Mouse (Mus musculus) embryonic fibroblast, embryonic 13.5 days (primary cell): ENCODE results near the gene 1110065P20Rik. TPM values are rescaled to one million over a fixed set of nuclear protein-coding genes. Genes with fewer than 3 reads are reported as not detected.
A peak's percentile ranks its signal among the peaks of the same experiment; 100 is the strongest.

ENCODE experiments used
- H3K27ac ChIP-seq: 2 replicates; pipeline ENCODE4 v1.5.1; 2012; ENCODE audit warnings: low read length, control low read depth, inconsistent platforms; ENCODE audit not compliant: insufficient read depth
- H3K4me1 ChIP-seq: 2 replicates; pipeline ENCODE4 v1.6.1; 2011; ENCODE audit warnings: low read length; ENCODE audit not compliant: control insufficient read depth, insufficient read depth
- H3K4me3 ChIP-seq: 2 replicates; pipeline ENCODE4 v1.5.1; 2011; ENCODE audit warnings: mild to moderate bottlenecking, control low read depth, low read length; ENCODE audit not compliant: insufficient read depth
- CTCF ChIP-seq: IDR thresholded peaks from 2 replicates; pipeline ENCODE4 v1.5.1; 2011; ENCODE audit warnings: mild to moderate bottlenecking, control low read depth, low read length, moderate library complexity, borderline replicate concordance; ENCODE audit not compliant: insufficient read depth
- POLR2A ChIP-seq: IDR thresholded peaks from 2 replicates; pipeline ENCODE4 v1.6.1; 2011; ENCODE audit warnings: low read depth, mild to moderate bottlenecking, control low read depth, low read length, moderate library complexity
- polyA plus RNA-seq: library from polyadenylated mRNA; stranded (reverse); fragments of >200 nt; gene quantifications from 2 replicates; pipeline ENCODE4 v1.2.4, GENCODE M21; 2011; ENCODE audit warnings: low read depth; ENCODE audit not compliant: missing spikeins, insufficient read length

1110065P20Rik gene
- polyA plus RNA-seq, 1 experiment, result 23.9 TPM

- no peak overlapping the region for H3K4me3 ChIP-seq
- no peaks in the 10 kb centered on the region for H3K4me1 ChIP-seq
- H3K27ac ChIP-seq, result no peak overlapping the region
- TF ChIP-seq CTCF, result no peak
- no peak for TF ChIP-seq POLR2A
Observed at GRCm38 (mm10) chr4:124881341-124881908, 30.4 kb upstream of the 1110065P20Rik start.

DNA sequence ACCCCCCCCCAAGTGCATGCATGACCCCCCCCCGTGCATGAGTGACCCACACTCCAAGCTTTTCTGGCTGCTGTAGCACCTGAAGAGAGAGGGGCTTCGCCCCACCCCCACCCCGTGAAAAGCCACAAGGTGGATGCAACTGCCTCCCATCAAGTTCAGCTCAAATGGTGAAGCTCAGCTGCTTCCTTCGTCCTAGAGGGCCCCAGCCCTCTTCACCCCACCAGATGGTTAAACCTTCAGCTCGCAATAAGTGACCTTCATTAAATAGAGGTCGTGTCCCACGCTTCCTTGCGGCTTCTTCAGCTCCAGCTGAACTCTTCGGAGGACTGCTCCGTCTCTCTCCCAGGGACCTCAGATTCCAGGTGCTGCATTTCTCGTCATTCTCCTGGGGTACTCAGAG, 29.6 kb upstream of the 1110065P20Rik start, which contains the start of gene Epha10:
Epha10 (plus strand) TSS at position 301 of the 400 bp plus-strand sequence.
- Histone ChIP-seq H3K27ac (no peak within 1 kb of the TSS), H3K4me1 (no peaks in the 10 kb centered on the region), H3K4me3 (no peak within 1 kb of the TSS)
- TF ChIP-seq POLR2A (no peak), CTCF (no peak)

DNA sequence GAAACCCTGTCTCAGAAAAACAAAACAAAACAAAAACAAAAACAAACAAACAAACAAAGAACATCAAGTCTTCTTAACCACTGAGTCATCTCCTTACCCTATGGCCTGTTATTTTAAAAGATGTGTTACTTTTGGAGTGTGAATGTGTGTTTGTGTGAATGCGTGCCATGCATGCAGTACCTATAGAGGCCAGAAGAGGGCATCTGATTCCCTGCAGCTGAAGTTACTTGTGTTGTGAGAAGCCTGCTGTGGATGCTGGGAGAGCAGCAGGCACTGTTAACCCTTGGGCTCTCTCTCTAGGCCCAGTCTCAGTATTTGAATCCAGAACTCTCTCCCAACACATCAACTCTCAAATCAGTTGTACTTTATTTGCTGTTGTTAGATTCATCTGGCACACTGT, 21.7 kb upstream of the 1110065P20Rik start:
- Histone ChIP-seq H3K4me3 (no peak overlapping the region), H3K27ac (no peak overlapping the region), H3K4me1 (no peaks in the 10 kb centered on the region)
- TF ChIP-seq CTCF (no peak), POLR2A (no peak)

GRCm38 (mm10) chr4:124861283-124862188, 10.5 kb upstream of the 1110065P20Rik start, which contains the start of gene Maneal:
Gene Maneal, minus strand, starts transcription at chr4:124862171.
- Histone ChIP-seq H3K27ac (no peak within 1 kb of the TSS), H3K4me3 (peak within 1 kb of the TSS; percentile 10; the same call in 1 of the 2 replicates), H3K4me1 (no peaks in the 10 kb centered on the region)
- TF ChIP-seq CTCF, result no peak
- TF ChIP-seq POLR2A, result no peak

- Histone ChIP-seq H3K4me3 (no peak overlapping the region), H3K4me1 (no peaks in the 10 kb centered on the region), H3K27ac (no peak overlapping the region)
- no peak for TF ChIP-seq CTCF
- no peak for TF ChIP-seq POLR2A
Observed at GRCm38 (mm10) chr4:124860446-124860845, 9.4 kb upstream of the 1110065P20Rik start.

DNA sequence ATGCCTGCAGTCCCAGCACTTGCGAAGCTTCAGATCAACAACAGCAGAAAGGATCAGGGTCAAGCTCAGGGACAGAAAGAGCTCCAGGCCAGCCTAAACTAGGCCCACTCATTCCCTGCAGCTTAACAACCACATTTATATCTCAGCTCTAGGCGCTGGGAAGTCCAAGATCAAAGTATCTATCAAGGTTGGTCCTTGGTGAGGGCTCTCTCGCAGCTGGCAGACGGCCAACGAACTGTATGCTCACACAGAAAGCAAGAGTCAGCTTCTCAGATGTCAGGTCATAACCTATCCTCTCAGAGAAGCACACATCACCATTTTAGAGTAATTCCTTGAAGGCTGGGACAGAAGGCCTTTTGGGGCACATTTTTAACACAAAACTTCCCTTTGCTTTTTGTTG, 7.4 kb upstream of the 1110065P20Rik start:
- no peaks in the 10 kb centered on the region for H3K4me1 ChIP-seq
- TF ChIP-seq POLR2A, result no peak
- TF ChIP-seq CTCF, result no peak
- H3K4me3 ChIP-seq, result no peak overlapping the region

DNA sequence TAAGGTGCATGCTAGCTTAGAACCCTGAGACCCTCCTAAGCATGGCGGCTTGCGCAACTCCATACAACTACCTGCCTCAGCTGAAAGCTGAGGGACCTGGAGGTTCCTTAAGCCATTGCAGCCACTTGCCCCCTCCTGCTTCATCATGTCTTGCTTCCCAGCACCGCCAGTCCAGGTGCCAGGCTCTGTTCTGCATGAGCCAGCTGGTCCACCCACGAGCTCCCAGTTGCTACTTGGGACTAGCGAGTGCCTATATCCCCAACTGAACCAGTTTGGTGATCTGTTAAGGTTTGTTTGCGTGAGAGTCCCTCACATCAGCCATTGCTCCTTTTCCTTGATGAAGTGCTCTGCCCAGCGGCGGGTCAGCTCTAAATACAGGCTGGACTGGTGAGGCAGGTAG, 5.3 kb upstream of the 1110065P20Rik start:
- Histone ChIP-seq H3K4me1 (peaks cover 4% of the 10 kb centered on the region; the same call in 1 of the 2 replicates), H3K27ac (no peak overlapping the region), H3K4me3 (no peak overlapping the region)
- no peak for TF ChIP-seq CTCF
- no peak for TF ChIP-seq POLR2A

More for the DNA sequence above, 7.4 kb upstream of the 1110065P20Rik start:
- no peak overlapping the region for H3K27ac ChIP-seq

- Histone ChIP-seq H3K27ac (peak within 1 kb of the TSS; percentile 81), H3K4me3 (peak within 1 kb of the TSS; percentile 79), H3K4me1 (peaks cover 6% of the 10 kb centered on the region)
- TF ChIP-seq POLR2A (peak; percentile 66), CTCF (no peak)
Observed at GRCm38 (mm10) chr4:124850261-124850913, 609 bp downstream of the 1110065P20Rik start, which contains the start of gene Yrdc. Gene Yrdc, plus strand, starts transcription at chr4:124850679.

DNA sequence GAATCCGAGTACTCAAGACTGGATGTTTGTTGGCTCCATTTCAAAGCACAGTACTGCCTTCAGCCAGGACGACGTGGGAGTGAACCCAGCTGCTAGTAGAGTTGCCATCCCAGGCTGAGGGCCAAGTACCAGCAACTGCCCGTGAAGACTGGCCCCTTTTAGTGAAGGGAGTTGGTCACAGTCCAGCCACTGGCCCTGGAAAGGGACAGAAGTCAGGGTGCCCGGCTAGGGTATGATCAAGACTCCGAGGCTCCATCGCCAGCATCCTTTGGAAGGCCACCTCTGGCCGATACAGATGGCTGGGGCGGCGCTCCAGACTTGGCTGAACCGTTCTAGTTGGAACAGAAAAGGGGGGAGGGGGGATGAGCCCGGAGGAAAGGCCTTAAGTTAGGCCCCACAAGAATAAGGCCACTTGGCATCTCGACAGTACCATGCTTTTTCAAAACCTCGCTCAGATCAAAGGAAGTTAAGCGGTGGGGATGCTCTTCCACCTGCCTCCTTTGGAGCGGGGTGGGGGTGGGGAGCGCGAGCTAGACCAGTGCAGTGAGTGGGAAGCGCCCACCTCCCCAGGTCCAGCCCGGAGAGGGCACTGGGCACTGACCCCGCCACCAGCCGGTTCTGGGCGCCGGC, 1.2 kb downstream of the 1110065P20Rik start:
- no peak for TF ChIP-seq CTCF
- TF ChIP-seq POLR2A, result peak; percentile 55
- Histone ChIP-seq H3K27ac (peak overlapping the region; percentile 71), H3K4me1 (peaks cover 6% of the 10 kb centered on the region), H3K4me3 (peak overlapping the region; percentile 79)

DNA sequence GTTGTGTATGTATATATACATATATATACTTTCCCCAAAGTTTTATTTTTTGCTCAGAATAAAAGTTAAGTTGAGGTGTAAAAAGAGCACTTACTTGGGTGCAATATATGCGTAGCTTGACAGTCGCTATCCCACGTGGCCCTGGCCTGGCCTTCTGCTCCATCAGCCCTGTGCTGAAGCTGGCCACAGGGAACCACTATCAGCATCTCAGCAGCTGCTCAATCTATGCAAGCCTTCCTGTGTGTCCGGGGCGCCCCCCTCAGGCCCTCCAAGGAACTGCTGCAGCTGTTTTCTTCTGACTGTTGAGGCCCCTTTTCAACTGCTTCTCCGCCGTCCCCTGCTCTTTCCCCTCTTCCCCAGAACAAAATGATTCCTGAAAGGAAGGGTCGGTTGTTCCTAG, 3.4 kb downstream of the 1110065P20Rik start:
- TF ChIP-seq CTCF (peak; percentile 59; the same call in 1 of the 2 replicates), POLR2A (no peak)
- Histone ChIP-seq H3K4me1 (peaks cover 6% of the 10 kb centered on the region), H3K27ac (no peak overlapping the region), H3K4me3 (no peak overlapping the region)
